Mouse (Mus musculus) frontal cortex, adult (tissue): Measurements from ENCODE around the gene Hrnr.

Experiments
- ATAC-seq: cut with Nextera tagmentation; 2 replicates; pipeline ENCODE4 v1.9.2; 2017; ENCODE audit warnings: mild to moderate bottlenecking, moderate library complexity, mixed read lengths; ENCODE audit not compliant: low TSS enrichment

The Hrnr gene

GRCm38 (mm10) chr3:93319449-93319848 lies at the start of gene Hrnr:
Gene Hrnr, plus strand, starts transcription at chr3:93319749.
- no peak; the same call in 1 of the 2 replicates for ATAC-seq

- ATAC-seq = no peak
Observed at GRCm38 (mm10) chr3:93273223-93273622, 46.3 kb upstream of the Hrnr start, which contains the start of gene Flg. Gene Flg, plus strand, starts transcription at chr3:93273523.

- peak; percentile 93 for ATAC-seq
Observed at GRCm38 (mm10) chr3:93297542-93297941, 22.0 kb upstream of the Hrnr start.

GRCm38 (mm10) chr3:93299832-93300231 lies 19.7 kb upstream of the Hrnr start:
- peak; percentile 91 for ATAC-seq

- ATAC-seq = no peak
Observed at GRCm38 (mm10) chr3:93301896-93302295, 17.7 kb upstream of the Hrnr start.

GRCm38 (mm10) chr3:93306142-93306541 lies 13.4 kb upstream of the Hrnr start:
- ATAC-seq = no peak

GRCm38 (mm10) chr3:93311371-93311770 lies 8.2 kb upstream of the Hrnr start:
- ATAC-seq = no peak

- ATAC-seq = peak; percentile 92
Observed at GRCm38 (mm10) chr3:93314388-93314787, 5.2 kb upstream of the Hrnr start.

GRCm38 (mm10) chr3:93337749-93338148 lies 18.2 kb downstream of the Hrnr start:
- ATAC-seq = peak; percentile 87

- no peak for ATAC-seq
Observed at GRCm38 (mm10) chr3:93340021-93340420, 20.5 kb downstream of the Hrnr start.

GRCm38 (mm10) chr3:93346896-93347295 lies 27.3 kb downstream of the Hrnr start:
- no peak for ATAC-seq

GRCm38 (mm10) chr3:93360045-93360444 lies 40.5 kb downstream of the Hrnr start:
- peak; percentile 84 for ATAC-seq

GRCm38 (mm10) chr3:93361933-93362574 lies 42.5 kb downstream of the Hrnr start:
- peak; percentile 86 for ATAC-seq

GRCm38 (mm10) chr3:93366966-93367575 lies 47.5 kb downstream of the Hrnr start:
- ATAC-seq = no peak

GRCm38 (mm10) chr3:93368171-93368570 lies 48.6 kb downstream of the Hrnr start:
- ATAC-seq = no peak

GRCm38 (mm10) chr3:93373416-93373815 lies 53.9 kb downstream of the Hrnr start:
- peak; percentile 70 for ATAC-seq

- ATAC-seq = no peak
Observed at GRCm38 (mm10) chr3:93375196-93375595, 55.6 kb downstream of the Hrnr start.

GRCm38 (mm10) chr3:93375601-93376000 lies 56.1 kb downstream of the Hrnr start:
- no peak for ATAC-seq

- no peak for ATAC-seq
Observed at GRCm38 (mm10) chr3:93378146-93378545, 58.6 kb downstream of the Hrnr start.
